Mouse (Mus musculus) ES-E14 (cell line): ENCODE measurements around the gene Ube2n. TPM values are rescaled to one million over a fixed set of nuclear protein-coding genes. Genes with fewer than 3 reads are reported as not detected.
"Not testable (repeated sequence)": the region's sequence is repeated elsewhere in the genome, so short reads cannot be mapped to it uniquely, and the experiment has no call there.

ENCODE experiments used
- DNase-seq: peaks from one replicate; pipeline ENCODE4 v3.0.0-alpha.2; 2013; ENCODE audit warnings: low read depth, low spot score
- H3K27ac ChIP-seq: 2 replicates; pipeline ENCODE4 v1.5.1; 2012; ENCODE audit warnings: low read depth, mild to moderate bottlenecking, low read length, moderate library complexity, mixed read lengths; ENCODE audit not compliant: poor library complexity, insufficient read depth, severe bottlenecking
- H3K36me3 ChIP-seq: 2 replicates; pipeline ENCODE4 v1.6.1; 2012; ENCODE audit warnings: mild to moderate bottlenecking, low read length, moderate library complexity, mixed read lengths; ENCODE audit not compliant: control insufficient read depth, poor library complexity, insufficient read depth, severe bottlenecking
- H3K4me1 ChIP-seq, 2 experiments: fragments of 150-350 bp in 1 of 2; sonication (generic) in 1 of 2; 2 replicates each; pipeline ENCODE4 v1.6.1; 2012; ENCODE audit warnings: low read length in 2 of 2, mild to moderate bottlenecking in 1 of 2, mixed read lengths in 1 of 2; ENCODE audit not compliant: control insufficient read depth in 2 of 2, insufficient read depth in 2 of 2, poor library complexity in 1 of 2
- H3K4me3 ChIP-seq, 2 experiments: fragments of 150-350 bp in 1 of 2; sonication (generic) in 1 of 2; 2 replicates each; pipeline ENCODE4 v1.5.1; 2012; ENCODE audit warnings: low read length in 2 of 2, low read depth in 1 of 2, mild to moderate bottlenecking in 1 of 2, mixed read lengths in 1 of 2; ENCODE audit not compliant: insufficient read depth in 1 of 2, poor library complexity in 1 of 2, severe bottlenecking in 1 of 2
- H3K9ac ChIP-seq: 2 replicates; pipeline ENCODE4 v1.6.1; 2012; ENCODE audit warnings: low read depth, mild to moderate bottlenecking, low read length, mixed read lengths; ENCODE audit not compliant: poor library complexity, insufficient read depth, severe bottlenecking
- H3K9me3 ChIP-seq: fragments of 150-350 bp; sonication (generic); 2 replicates; pipeline ENCODE4 v1.6.1; 2012; ENCODE audit warnings: low read depth, mild to moderate bottlenecking, low read length; ENCODE audit not compliant: control insufficient read depth, insufficient read depth
- CHD2 ChIP-seq: IDR thresholded peaks from 2 replicates; pipeline ENCODE4 v1.6.1; 2014; ENCODE audit warnings: mild to moderate bottlenecking, low read depth, low read length, inconsistent platforms
- HCFC1 ChIP-seq: IDR thresholded peaks from 2 replicates; pipeline ENCODE4 v1.6.1; 2012; ENCODE audit warnings: low read length, inconsistent platforms, borderline replicate concordance; ENCODE audit not compliant: insufficient read depth
- MAFK ChIP-seq: IDR thresholded peaks from 2 replicates; pipeline ENCODE4 v1.6.1; 2014; ENCODE audit warnings: mild to moderate bottlenecking, low read depth, low read length, inconsistent platforms; ENCODE audit not compliant: insufficient read depth
- ZC3H11A ChIP-seq: IDR thresholded peaks from 2 replicates; pipeline ENCODE4 v1.6.1; 2012; ENCODE audit warnings: low read depth, mild to moderate bottlenecking, inconsistent platforms, low read length, borderline replicate concordance
- ZNF384 ChIP-seq: IDR thresholded peaks from 2 replicates; pipeline ENCODE4 v1.6.1; 2012; ENCODE audit warnings: low read depth, low read length, inconsistent platforms
- in situ Hi-C, 2 experiments: fragments of 600-800 bp; cut with MboI; formaldehyde crosslinking; loops; one replicate each; pipeline ENCODE4 v1.15.1; 2025; ENCODE audit warnings: low sequenced_read_pairs in 2 of 2, inconsistent platforms in 1 of 2; ENCODE audit not compliant: unreplicated experiment in 2 of 2
- total RNA-seq: library from RNA; depleted of rRNA; stranded (reverse); fragments of 300-350 nt; gene quantifications from 2 replicates; pipeline ENCODE4 v1.2.3, GENCODE M21; 2012

Gene Ube2n
- total RNA-seq, 1 experiment, result 102 TPM

GRCm38 (mm10) chr10:95545051-95545450, 30.1 kb downstream of the Ube2n start:
- Histone ChIP-seq H3K4me1 (0 out of 4 replicates have a peak, but pooled peaks cover 0 to 2% of the 10 kb centered on the region in 2 experiments), H3K9me3 (no peaks in the 10 kb centered on the region), H3K27ac (no peak overlapping the region), H3K9ac (no peak overlapping the region), H3K36me3 (peaks cover 13% of the 10 kb centered on the region), H3K4me3 (no peak overlapping the region)
- no peak for DNase-seq
- TF ChIP-seq HCFC1 (no peak), ZNF384 (no peak), CHD2 (no peak), ZC3H11A (no peak), MAFK (peak; percentile 74; the same call in 1 of the 2 replicates)
- in situ Hi-C loops, result loop anchor here (25.0 kb wide), 2 partner anchors 492 to 542 kb away; no protein-coding TSS in a partner anchor

- Histone ChIP-seq H3K36me3 (peaks cover 22% of the 10 kb centered on the region), H3K9ac (no peak overlapping the region), H3K4me3 (no peak overlapping the region), H3K9me3 (no peaks in the 10 kb centered on the region), H3K27ac (0 out of 2 replicates have a peak overlapping the region, but pooled peaks have one; percentile 5), H3K4me1 (0 out of 4 replicates have a peak, but pooled peaks cover 0 to 2% of the 10 kb centered on the region in 2 experiments)
- no peak for DNase-seq
- in situ Hi-C loops, result loop anchor here (25.0 kb wide), 2 partner anchors 491 to 541 kb away; no protein-coding TSS in a partner anchor
- no peak for TF ChIP-seq ZNF384
- TF ChIP-seq MAFK, result no peak
- TF ChIP-seq CHD2, result no peak
- no peak for TF ChIP-seq HCFC1
- TF ChIP-seq ZC3H11A, result no peak
These were observed 31.2 kb downstream of the Ube2n start for GRCm38 (mm10) chr10:95546178-95546577.

GRCm38 (mm10) chr10:95548154-95548826, 33.3 kb downstream of the Ube2n start:
- no peak overlapping the region for H3K4me3 ChIP-seq
- H3K27ac ChIP-seq, result no peak overlapping the region
- H3K9me3 ChIP-seq, result no peaks in the 10 kb centered on the region
- in situ Hi-C loops, result loop anchor here (25.0 kb wide), 2 partner anchors 489 to 539 kb away; no protein-coding TSS in a partner anchor
- 0 out of 4 replicates have a peak, but pooled peaks cover 0 to 3% of the 10 kb centered on the region in 2 experiments for H3K4me1 ChIP-seq
- peaks cover 25% of the 10 kb centered on the region for H3K36me3 ChIP-seq
- no peak for DNase-seq
- TF ChIP-seq ZC3H11A (no peak), HCFC1 (no peak), CHD2 (no peak), ZNF384 (no peak), MAFK (no peak)
- H3K9ac ChIP-seq, result no peak overlapping the region

GRCm38 (mm10) chr10:95549080-95549479, 34.1 kb downstream of the Ube2n start:
- H3K4me3 ChIP-seq, H3K9ac ChIP-seq, H3K27ac ChIP-seq, H3K4me1 ChIP-seq, DNase-seq, H3K9me3 ChIP-seq: not testable (repeated sequence)
- H3K36me3 ChIP-seq, result peaks cover 23% of the 10 kb centered on the region
- in situ Hi-C loops, result loop anchor here (25.0 kb wide), 2 partner anchors 488 to 538 kb away; no protein-coding TSS in a partner anchor

GRCm38 (mm10) chr10:95550506-95550905, 35.6 kb downstream of the Ube2n start:
- TF ChIP-seq HCFC1 (no peak), ZC3H11A (0 out of 2 replicates have a peak, but pooled peaks have one; percentile 23)
- Histone ChIP-seq H3K9me3 (no peaks in the 10 kb centered on the region), H3K4me3 (no peak overlapping the region), H3K27ac (no peak overlapping the region), H3K9ac (no peak overlapping the region), H3K4me1 (peaks cover 0 to 3% of the 10 kb centered on the region in 2 experiments; a peak in 1 of 4 replicates), H3K36me3 (peaks cover 25% of the 10 kb centered on the region)
- no peak for DNase-seq
- in situ Hi-C loops, result loop anchor here (10.0 to 25.0 kb wide), 3 partner anchors 304 to 344 kb away; no protein-coding TSS in a partner anchor
